Mouse (Mus musculus) monocyte, adult 5-6 weeks (primary cell): Measurements from ENCODE around the gene Tmprss11f. TPM values are rescaled to one million over a fixed set of nuclear protein-coding genes. Genes with fewer than 3 reads are reported as not detected.

ENCODE experiments used
- total RNA-seq: library from RNA; stranded (forward); fragments of 200-1000, 200-491, 200-594 nt; gene quantifications from 3 replicates; pipeline ENCODE4 v1.2.3, GENCODE M21; 2017

Gene Tmprss11f
- total RNA-seq, 1 experiment from 2014 or later, result not detected

Other genes with a start within 250 kb of the Tmprss11f start
- not detected in 3 replicates for gene Tmprss11a, start 163.4 kb downstream of the Tmprss11f start, total RNA-seq
- gene Tmprss11g, start 113.8 kb downstream of the Tmprss11f start, total RNA-seq, result not detected in 3 replicates
- gene Tmprss11b, start 43.9 kb upstream of the Tmprss11f start, total RNA-seq, result not detected in 3 replicates
- gene Tmprss11e, start 113.4 kb upstream of the Tmprss11f start, total RNA-seq, result not detected in 3 replicates
- gene Ythdc1, start 171.8 kb upstream of the Tmprss11f start, total RNA-seq, result 253 to 309 TPM (median 288 TPM) in 3 replicates